Mouse (Mus musculus) heart, adult 2 months (tissue): ENCODE measurements around the gene 9130023H24Rik. TPM values are rescaled to one million over a fixed set of nuclear protein-coding genes. Genes with fewer than 3 reads are reported as not detected.

Source experiments
- DNase-seq, 2 experiments: peaks; one replicate each; pipeline ENCODE4 v3.0.0; 2021
- H3K27ac ChIP-seq: fragments of 200-600 bp; 2 replicates; pipeline ENCODE4 v1.8.1; 2022
- H3K27me3 ChIP-seq: fragments of 200-500 bp; 2 replicates; pipeline ENCODE4 v1.6.1; 2012; ENCODE audit warnings: mild to moderate bottlenecking, low read length, inconsistent platforms, mixed read lengths; ENCODE audit not compliant: control insufficient read depth, insufficient read depth
- H3K36me3 ChIP-seq: fragments of 200-500 bp; 2 replicates; pipeline ENCODE4 v1.6.1; 2012; ENCODE audit warnings: low read length, inconsistent platforms; ENCODE audit not compliant: control insufficient read depth, insufficient read depth
- H3K4me1 ChIP-seq: fragments of 200-500 bp; 2 replicates; pipeline ENCODE4 v1.6.1; 2011; ENCODE audit warnings: low read length; ENCODE audit not compliant: control insufficient read depth, insufficient read depth
- H3K4me3 ChIP-seq: fragments of 200-600 bp; 2 replicates; pipeline ENCODE4 v1.8.1; 2022
- H3K79me2 ChIP-seq: fragments of 200-500 bp; replicated peaks from 2 replicates; pipeline ENCODE4 v1.6.1; 2012; ENCODE audit warnings: mild to moderate bottlenecking, inconsistent platforms, low read length, moderate library complexity, mixed read lengths; ENCODE audit not compliant: control insufficient read depth, insufficient read depth
- H3K9ac ChIP-seq: fragments of 200-500 bp; 2 replicates; pipeline ENCODE4 v1.6.1; 2012; ENCODE audit warnings: low read depth, mild to moderate bottlenecking, control low read depth, inconsistent platforms, low read length, mixed read lengths
- CTCF ChIP-seq: fragments of 200-600 bp; IDR thresholded peaks from 2 replicates; pipeline ENCODE4 v1.8.1; 2022; ENCODE audit warnings: antibody characterized with exemption, mild to moderate bottlenecking, moderate library complexity
- EP300 ChIP-seq: fragments of 200-500 bp; IDR thresholded peaks from 2 replicates; pipeline ENCODE4 v1.6.1; 2011; ENCODE audit warnings: low read depth, low read length, control low read depth; ENCODE audit not compliant: insufficient read depth
- POLR2A ChIP-seq: fragments of 200-500 bp; IDR thresholded peaks from 2 replicates; pipeline ENCODE4 v1.6.1; 2011; ENCODE audit warnings: mild to moderate bottlenecking, low read depth, low read length, control low read depth; ENCODE audit not compliant: insufficient read depth
- WGBS: fragments of 180-500 bp; shearing (Covaris S2); methylation state at CpG from one replicate; pipeline ENCODE4 v1.1.7; 2018; 5-methylcytosine and 5-hydroxymethylcytosine counted together
- intact Hi-C: fragments of 180-260 bp; cut with DNase I; formaldehyde crosslinking; loops from one replicate; pipeline ENCODE4 v1.15.1; 2025
- polyA plus RNA-seq: library from polyadenylated mRNA; depleted of rRNA; stranded (reverse); fragments of >200 nt; gene quantifications from 2 replicates; pipeline ENCODE4 v1.2.3, GENCODE M21; 2012; rRNA removed
- total RNA-seq, 2 experiments: library from RNA; stranded (reverse); gene quantifications; 2 replicates each; pipeline ENCODE4 v1.2.3; 2021

9130023H24Rik gene
- total and polyA plus RNA-seq, 3 experiments, result 1.7 to 3.6 (median 3.2) TPM

DNA sequence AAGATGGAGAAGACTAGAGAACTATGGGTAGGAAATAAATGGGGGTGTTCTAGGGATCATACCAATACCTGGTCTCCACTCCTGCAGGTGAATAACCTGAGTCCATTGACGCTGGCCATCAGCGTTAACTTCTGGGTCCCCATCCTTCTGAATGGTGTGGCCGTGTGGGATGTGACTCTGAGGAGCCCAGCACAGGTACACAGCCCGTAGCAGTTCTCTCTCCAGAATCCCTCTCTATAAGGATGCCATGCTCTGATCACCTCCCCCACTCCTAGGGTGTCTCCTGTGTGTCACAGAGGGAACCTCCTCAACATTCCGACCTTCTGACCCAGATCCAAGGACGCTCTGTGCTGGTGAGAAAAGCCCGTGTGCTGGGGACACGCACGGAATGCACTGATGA lies 34.8 kb downstream of the 9130023H24Rik start:
- Histone ChIP-seq H3K4me1 (no peaks in the 10 kb centered on the region; the same call in 1 of the 2 replicates), H3K27ac (peak overlapping the region; percentile 38), H3K36me3 (no peaks in the 10 kb centered on the region), H3K9ac (no peak overlapping the region), H3K4me3 (no peak overlapping the region), H3K27me3 (no peaks in the 10 kb centered on the region), H3K79me2 (no peaks in the 10 kb centered on the region)
- 62% methylated on average over 9 of the region's 9 CpGs for WGBS
- intact Hi-C loops, result loop anchor here (10.0 kb wide), 1 partner anchor 388 kb away; no protein-coding TSS in a partner anchor
- DNase-seq, result peak; percentile 22 to 24
- TF ChIP-seq POLR2A, result peak; percentile 48; the same call in 1 of the 2 replicates
- peak; percentile 56; the same call in 1 of the 2 replicates for TF ChIP-seq EP300
- TF ChIP-seq CTCF, result no peak

DNA sequence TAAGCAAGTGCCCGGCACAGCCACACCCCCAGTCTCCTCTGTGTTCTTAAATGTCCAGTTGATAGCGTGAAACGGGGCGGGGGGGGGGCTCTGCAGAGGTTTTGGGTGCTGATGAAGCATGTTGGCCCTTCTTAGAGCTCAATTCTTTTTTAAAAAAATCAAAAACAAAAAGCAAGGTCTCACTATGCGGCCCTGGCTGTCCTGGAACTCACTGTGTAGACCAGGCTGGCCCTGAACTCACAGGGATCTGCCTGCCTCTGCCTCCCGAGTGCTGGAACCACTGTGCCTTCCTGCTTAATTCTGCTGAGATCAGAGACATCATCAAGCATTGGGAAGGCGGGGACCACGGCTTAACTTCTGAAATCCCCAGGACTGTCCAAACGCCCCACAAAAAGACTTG lies 36.2 kb downstream of the 9130023H24Rik start:
- Histone ChIP-seq H3K36me3 (no peaks in the 10 kb centered on the region), H3K27ac (no peak overlapping the region), H3K9ac (no peak overlapping the region), H3K4me1 (no peaks in the 10 kb centered on the region; the same call in 1 of the 2 replicates), H3K4me3 (no peak overlapping the region), H3K79me2 (no peaks in the 10 kb centered on the region), H3K27me3 (no peaks in the 10 kb centered on the region)
- DNase-seq, result no peak
- intact Hi-C loops, result loop anchor here (10.0 kb wide), 1 partner anchor 387 kb away; no protein-coding TSS in a partner anchor
- WGBS, result 91% methylated on average over 9 of the region's 9 CpGs
- no peak for TF ChIP-seq CTCF
- no peak for TF ChIP-seq POLR2A
- TF ChIP-seq EP300, result no peak

Other genes with a start within 250 kb of the 9130023H24Rik start
- 1 to 10 TPM; 6.9 to 8.8 TPM for gene Pycard, start 244.2 kb downstream of the 9130023H24Rik start, total RNA-seq
- gene Pycard, start 244.2 kb downstream of the 9130023H24Rik start, polyA plus RNA-seq, result 28.3 and 32.8 TPM in 2 replicates
- 100 to 1,000 TPM; 252 to 303 TPM for gene Trim72, start 234.1 kb downstream of the 9130023H24Rik start, total RNA-seq
- gene Trim72, start 234.1 kb downstream of the 9130023H24Rik start, polyA plus RNA-seq, result 218 and 278 TPM in 2 replicates
- gene Itgam, start 175.4 kb downstream of the 9130023H24Rik start, total RNA-seq, result 1 to 10 TPM; 6.7 to 7.0 TPM
- 4.2 and 7.6 TPM in 2 replicates for gene Itgam, start 175.4 kb downstream of the 9130023H24Rik start, polyA plus RNA-seq
- under 1 TPM in 1 of 2 experiments, not detected in 1; 0.23 TPM for gene Gm49368, start 175.3 kb downstream of the 9130023H24Rik start, total RNA-seq
- gene Gm49368, start 175.3 kb downstream of the 9130023H24Rik start, polyA plus RNA-seq, result not detected in 2 replicates
- under 1 TPM; 0.23 to 0.37 TPM for gene Itgax, start 108.5 kb downstream of the 9130023H24Rik start, total RNA-seq
- gene Itgax, start 108.5 kb downstream of the 9130023H24Rik start, polyA plus RNA-seq, result 0.35 and 1.2 TPM in 2 replicates
- under 1 TPM in 1 of 2 experiments, not detected in 1; 0.39 TPM for gene Itgad, start 83.7 kb downstream of the 9130023H24Rik start, total RNA-seq
- 0.21 TPM in 1 of 2 replicates, not detected in the other for gene Itgad, start 83.7 kb downstream of the 9130023H24Rik start, polyA plus RNA-seq
- gene Cox6a2, start 31.6 kb downstream of the 9130023H24Rik start, total RNA-seq, result 1,000 to 10,000 TPM; 2,428 to 3,099 TPM
- 4,809 and 7,642 TPM in 2 replicates for gene Cox6a2, start 31.6 kb downstream of the 9130023H24Rik start, polyA plus RNA-seq
- 1 to 10 TPM; 6.8 to 7.1 TPM for gene Armc5, start 689 bp downstream of the 9130023H24Rik start, total RNA-seq
- 11.2 and 12.3 TPM in 2 replicates for gene Armc5, start 689 bp downstream of the 9130023H24Rik start, polyA plus RNA-seq
- gene Tgfb1i1, start 8.8 kb upstream of the 9130023H24Rik start, total RNA-seq, result 10 to 100 TPM; 14.3 to 20.1 TPM
- 26.2 and 28.2 TPM in 2 replicates for gene Tgfb1i1, start 8.8 kb upstream of the 9130023H24Rik start, polyA plus RNA-seq
- not detected for gene Slc5a2, start 27.6 kb upstream of the 9130023H24Rik start, total RNA-seq
- gene Slc5a2, start 27.6 kb upstream of the 9130023H24Rik start, polyA plus RNA-seq, result 0.37 TPM in 1 of 2 replicates, not detected in the other
- 1 to 10 TPM; 6.2 to 6.5 TPM for gene BC017158, start 60.1 kb upstream of the 9130023H24Rik start, total RNA-seq
- gene BC017158, start 60.1 kb upstream of the 9130023H24Rik start, polyA plus RNA-seq, result 12.1 and 12.7 TPM in 2 replicates
- 10 to 100 TPM in 1 of 2 experiments, 1 to 10 TPM in 1; 9.8 to 14.3 TPM for gene Rgs10, start 180.7 kb upstream of the 9130023H24Rik start, total RNA-seq
- 4.8 and 5.0 TPM in 2 replicates for gene Rgs10, start 180.7 kb upstream of the 9130023H24Rik start, polyA plus RNA-seq
- 10 to 100 TPM; 42.8 to 43.4 TPM for gene Tial1, start 223.7 kb upstream of the 9130023H24Rik start, total RNA-seq
- 18.4 and 32.9 TPM in 2 replicates for gene Tial1, start 223.7 kb upstream of the 9130023H24Rik start, polyA plus RNA-seq